Mouse (Mus musculus): Measurements from ENCODE around the gene Tbx1.

Tbx1 gene

GRCm38 (mm10) chr16:18622916-18623750 lies 32.7 kb upstream of the Tbx1 start:
- no peak for DNase-seq (ENCODE audit: low spot score)

GRCm38 (mm10) chr16:18622019-18622418 lies 31.5 kb upstream of the Tbx1 start, which contains the start of gene Gp1bb:
TSS of gene Gp1bb (minus strand) at chr16:18622403.
- no peak for DNase-seq (ENCODE audit: low spot score)

- DNase-seq (ENCODE audit: low spot score): no peak
Observed at GRCm38 (mm10) chr16:18621362-18622001, 31.0 kb upstream of the Tbx1 start.

- DNase-seq (ENCODE audit: low spot score): no peak
Observed at GRCm38 (mm10) chr16:18620601-18621361, 30.3 kb upstream of the Tbx1 start.

GRCm38 (mm10) chr16:18620201-18620600 lies 29.7 kb upstream of the Tbx1 start:
- no peak for DNase-seq (ENCODE audit: low spot score)

GRCm38 (mm10) chr16:18619110-18619509 lies 28.6 kb upstream of the Tbx1 start:
- DNase-seq (ENCODE audit: low spot score): no peak

GRCm38 (mm10) chr16:18618297-18618696 lies 27.8 kb upstream of the Tbx1 start:
- no peak for DNase-seq (ENCODE audit: low spot score)

GRCm38 (mm10) chr16:18617370-18618065 lies 27.0 kb upstream of the Tbx1 start:
- peak; percentile 66 for DNase-seq (ENCODE audit: low spot score)

- DNase-seq (ENCODE audit: low spot score): no peak
Observed at GRCm38 (mm10) chr16:18613301-18613700, 22.8 kb upstream of the Tbx1 start.

- no peak for DNase-seq (ENCODE audit: low spot score)
Observed at GRCm38 (mm10) chr16:18611752-18612151, 21.3 kb upstream of the Tbx1 start.

- DNase-seq (ENCODE audit: low spot score): no peak
Observed at GRCm38 (mm10) chr16:18609099-18609498, 18.6 kb upstream of the Tbx1 start.

- no peak for DNase-seq (ENCODE audit: low spot score)
Observed at GRCm38 (mm10) chr16:18608226-18608625, 17.8 kb upstream of the Tbx1 start.

- DNase-seq (ENCODE audit: low spot score): no peak
Observed at GRCm38 (mm10) chr16:18605705-18606104, 15.2 kb upstream of the Tbx1 start.

- DNase-seq (ENCODE audit: low spot score): no peak
Observed at GRCm38 (mm10) chr16:18604267-18604701, 13.8 kb upstream of the Tbx1 start.

- DNase-seq (ENCODE audit: low spot score): no peak
Observed at GRCm38 (mm10) chr16:18601447-18601846, 11.0 kb upstream of the Tbx1 start.

GRCm38 (mm10) chr16:18598006-18598405 lies 7.5 kb upstream of the Tbx1 start:
- no peak for DNase-seq (ENCODE audit: low spot score)

GRCm38 (mm10) chr16:18596255-18596654 lies 5.8 kb upstream of the Tbx1 start:
- no peak for DNase-seq (ENCODE audit: low spot score)

GRCm38 (mm10) chr16:18593930-18594329 lies 3.5 kb upstream of the Tbx1 start:
- DNase-seq (ENCODE audit: low spot score): no peak

GRCm38 (mm10) chr16:18591047-18592018 lies 862 bp upstream of the Tbx1 start:
- no peak for DNase-seq (ENCODE audit: low spot score)

- no peak for DNase-seq (ENCODE audit: low spot score)
Observed at GRCm38 (mm10) chr16:18589080-18589621, 1.3 kb downstream of the Tbx1 start.

- no peak for DNase-seq (ENCODE audit: low spot score)
Observed at GRCm38 (mm10) chr16:18588738-18589055, 1.8 kb downstream of the Tbx1 start.
